ENCODE assay signal across 31 mouse cellular contexts in the genomic region with DNA sequence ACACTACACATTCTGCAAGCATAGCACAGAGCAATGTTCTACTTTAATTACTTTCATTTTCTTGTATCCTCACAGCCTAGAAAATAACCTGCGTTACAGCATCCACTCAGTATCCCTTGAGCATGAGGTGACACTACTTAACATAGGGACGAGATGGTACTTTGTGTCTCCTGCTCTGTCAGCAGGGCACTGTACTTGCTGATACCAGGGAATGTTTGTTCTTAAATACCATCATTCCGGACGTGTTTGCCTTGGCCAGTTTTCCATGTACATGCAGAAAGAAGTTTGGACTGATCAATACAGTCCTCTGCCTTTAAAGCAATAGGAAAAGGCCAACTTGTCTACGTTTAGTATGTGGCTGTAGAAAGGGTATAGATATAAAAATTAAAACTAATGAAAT. TPM values are rescaled to one million over a fixed set of nuclear protein-coding genes. Genes with fewer than 3 reads are reported as not detected.
DNase-seq lines count a peak whose midpoint lies in the region; ATAC-seq and TF ChIP-seq lines count a peak whose summit lies in the region.
"Had no signal": no experiment of that assay in that cellular context is flagged by ENCODE, and none has a peak within 500 bp of the region (broad histone marks: within the 10 kb centered on the region; RNA-seq: fewer than 3 reads in every experiment).

No protein-coding gene starts in this region.

- peak; percentile 47 for ATAC-seq in liver, embryonic 13.5 days (ENCODE audit: low read depth)
- ATAC-seq in liver, embryonic 15.5 days (ENCODE audit: insufficient read depth): peak; percentile 59
- ATAC-seq in liver, postnatal 0 days: peak; percentile 50
- ATAC-seq: activated CD4-positive, CD25-positive, alpha-beta regulatory T cell, adult 4 months; CD4-positive, CD25-positive, alpha-beta regulatory T cell, adult 4 months; forebrain, embryonic 14.5 days; Patski had no signal

- peak overlapping the region; percentile 100 for H3K27ac ChIP-seq in liver, adult 2 months (replicated peaks; ENCODE audit: insufficient read depth, low read depth, low read length)
- H3K27ac ChIP-seq in liver, embryonic 13.5 days: no peak overlapping the region
- H3K27ac ChIP-seq in liver, embryonic 15.5 days (replicated peaks): peak overlapping the region; percentile 59; the same call in 1 of the 2 replicates
- peak overlapping the region; percentile 84 for H3K27ac ChIP-seq in liver, postnatal 0 days (ENCODE audit: low read depth)
- H3K27ac ChIP-seq: embryonic facial prominence, embryonic 13.5 days; embryonic facial prominence, embryonic 15.5 days; forebrain, embryonic 10.5 days; forebrain, embryonic 12.5 days had no signal

- H3K27me3 ChIP-seq in liver, adult 2 months (ENCODE audit: control insufficient read depth, insufficient read depth, low read length): no peaks in the 10 kb centered on the region
- no peaks in the 10 kb centered on the region for H3K27me3 ChIP-seq in liver, embryonic 13.5 days
- no peaks in the 10 kb centered on the region for H3K27me3 ChIP-seq in liver, embryonic 15.5 days
- H3K27me3 ChIP-seq in liver, postnatal 0 days (ENCODE audit: insufficient read depth, low read length): no peaks in the 10 kb centered on the region
- H3K27me3 ChIP-seq: CH12.LX; embryonic facial prominence, embryonic 13.5 days; embryonic facial prominence, embryonic 15.5 days; forebrain, embryonic 12.5 days had no signal

- no peak for TF ChIP-seq POLR2A in liver, adult 2 months (IDR thresholded peaks at IDR 0.05; ENCODE audit: extremely low read depth, insufficient read depth, low read length)

- peaks cover 20% of the 10 kb centered on the region for H3K4me1 ChIP-seq in liver, adult 2 months (ENCODE audit: control insufficient read depth, insufficient read depth, low read length)
- H3K4me1 ChIP-seq in liver, embryonic 13.5 days (replicated peaks): no peaks in the 10 kb centered on the region
- no peaks in the 10 kb centered on the region for H3K4me1 ChIP-seq in liver, embryonic 15.5 days (replicated peaks)
- H3K4me1 ChIP-seq in liver, postnatal 0 days (ENCODE audit: insufficient read depth): peaks cover 12% of the 10 kb centered on the region; the same call in 1 of the 2 replicates
- H3K4me1 ChIP-seq: embryonic facial prominence, embryonic 13.5 days; embryonic facial prominence, embryonic 15.5 days; forebrain, embryonic 10.5 days; forebrain, embryonic 12.5 days had no signal

- H3K9ac ChIP-seq in liver, adult 2 months (ENCODE audit: low read depth, low read length): peak overlapping the region; percentile 61; the same call in 1 of the 2 replicates
- H3K9ac ChIP-seq in liver, embryonic 13.5 days: no peak overlapping the region
- no peak overlapping the region for H3K9ac ChIP-seq in liver, embryonic 15.5 days
- no peak overlapping the region for H3K9ac ChIP-seq in liver, postnatal 0 days (replicated peaks)
- H3K9ac ChIP-seq: embryonic facial prominence, embryonic 13.5 days; embryonic facial prominence, embryonic 15.5 days; forebrain, embryonic 12.5 days had no signal

- no peaks in the 10 kb centered on the region for H3K9me3 ChIP-seq in liver, embryonic 13.5 days (replicated peaks)
- no peaks in the 10 kb centered on the region for H3K9me3 ChIP-seq in liver, embryonic 15.5 days (replicated peaks)
- H3K9me3 ChIP-seq in liver, postnatal 0 days (ENCODE audit: low read length): no peaks in the 10 kb centered on the region
- H3K9me3 ChIP-seq: embryonic facial prominence, embryonic 13.5 days; embryonic facial prominence, embryonic 15.5 days; forebrain, embryonic 10.5 days; forebrain, embryonic 12.5 days; G1E had no signal

- H3K4me3 ChIP-seq in liver, adult 2 months (ENCODE audit: insufficient read depth, low read depth, low read length): peak overlapping the region; percentile 33; the same call in 1 of the 2 replicates
- no peak overlapping the region for H3K4me3 ChIP-seq in liver, embryonic 13.5 days (replicated peaks)
- H3K4me3 ChIP-seq in liver, embryonic 15.5 days (replicated peaks): no peak overlapping the region
- H3K4me3 ChIP-seq in liver, postnatal 0 days (ENCODE audit: low read depth, low read length): no peak overlapping the region
- H3K4me3 ChIP-seq: embryonic facial prominence, embryonic 13.5 days; embryonic facial prominence, embryonic 15.5 days; erythroblast, embryonic 14.5 days; forebrain, embryonic 10.5 days; forebrain, embryonic 12.5 days had no signal

- no peaks in the 10 kb centered on the region for H3K79me2 ChIP-seq in liver, adult 2 months (ENCODE audit: control insufficient read depth, insufficient read depth, low read length)

- peak overlapping the region; percentile 2; the same call in 1 of the 2 replicates for H3K4me2 ChIP-seq in liver, embryonic 13.5 days
- H3K4me2 ChIP-seq in liver, embryonic 15.5 days: no peak overlapping the region
- H3K4me2 ChIP-seq in liver, postnatal 0 days (ENCODE audit: low read depth, low read length): no peak overlapping the region
- H3K4me2 ChIP-seq: embryonic facial prominence, embryonic 13.5 days; embryonic facial prominence, embryonic 15.5 days; forebrain, embryonic 12.5 days had no signal

- 18% methylated on average over 5 of the region's 5 CpGs for WGBS in liver, adult 2 months
- WGBS in liver, embryonic 13.5 days (ENCODE audit: insufficient replicate concordance): 54% methylated on average over 5 of the region's 5 CpGs
- WGBS in liver, embryonic 15.5 days (ENCODE audit: insufficient replicate concordance): 62% methylated on average over 5 of the region's 5 CpGs
- 54% methylated on average over 5 of the region's 5 CpGs for WGBS in liver, postnatal 0 days (ENCODE audit: insufficient replicate concordance)

- DNase-seq in liver, adult 2 months (ENCODE audit: extremely low read depth, low read depth, low spot score): peak; percentile 99
- DNase-seq in liver: no peak
- no peak for DNase-seq in liver, embryonic 13.5 days
- no peak for DNase-seq in liver, postnatal 0 days
- no peak for DNase-seq in right cerebral cortex, postnatal 14 days
- no peak for DNase-seq in spleen, postnatal 36 days (ENCODE audit: low spot score in 2 of 2)
- DNase-seq: adrenal gland, adult 8-10 months; adrenal gland, postnatal 14 days; adrenal gland, postnatal 36 days; B cell, adult 2 months; cerebellum, adult 11 months; cerebellum, adult 18-20 months; cerebellum, adult 8-10 months; cerebellum, adult 9-11 months; cerebellum, postnatal 14 days; cerebellum, postnatal 36 days; embryo, embryonic 11 days had no signal

- TF ChIP-seq EP300 in liver, postnatal 0 days (IDR thresholded peaks at IDR 0.05; ENCODE audit: low read depth): no peak

- no peaks in the 10 kb centered on the region for H3K36me3 ChIP-seq in liver, adult 2 months (ENCODE audit: control insufficient read depth, insufficient read depth, low read length)
- H3K36me3 ChIP-seq in liver, embryonic 13.5 days: no peaks in the 10 kb centered on the region
- H3K36me3 ChIP-seq in liver, embryonic 15.5 days (replicated peaks): no peaks in the 10 kb centered on the region
- H3K36me3 ChIP-seq in liver, postnatal 0 days (replicated peaks; ENCODE audit: insufficient read depth, low read length): no peaks in the 10 kb centered on the region
- H3K36me3 ChIP-seq: embryonic facial prominence, embryonic 13.5 days; embryonic facial prominence, embryonic 15.5 days; forebrain, embryonic 10.5 days; forebrain, embryonic 12.5 days; G1E had no signal

- no peak for TF ChIP-seq CTCF in liver, adult 2 months (IDR thresholded peaks at IDR 0.05; ENCODE audit: low read depth, low read length)
- TF ChIP-seq CTCF in liver, postnatal 0 days (IDR thresholded peaks at IDR 0.05; ENCODE audit: low read depth): no peak

RNA-seq across cellular contexts. Expression of gene Alb, which starts 10.7 kb away (rescaled TPM):
- total RNA-seq in liver, adult 2 months (2014; rRNA removed): 64,755 and 74,209 TPM in 2 replicates
- polyA plus RNA-seq in liver, adult 2 months (2012; rRNA removed): 38,500 and 40,596 TPM in 2 replicates
- 1,711 and 2,009 TPM in 2 replicates for polyA plus RNA-seq in liver, embryonic 13.5 days (2015; fragmentation: Nextera tagmentation; extraction: Ambion mirVana)
- polyA plus RNA-seq in liver, embryonic 15.5 days (2015; fragmentation: Nextera tagmentation; extraction: Ambion mirVana): 4,949 and 6,319 TPM in 2 replicates
- polyA plus RNA-seq in liver, postnatal 0 days (2015; fragmentation: Nextera tagmentation; extraction: Ambion mirVana): 15,780 and 16,843 TPM in 2 replicates
- total RNA-seq: common myeloid progenitor, adult 5-6 weeks; G1E had no signal
- polyA plus RNA-seq: activated CD4-positive, CD25-positive, alpha-beta regulatory T cell, adult 4 months; CD4-positive, CD25-positive, alpha-beta regulatory T cell, adult 4 months; forebrain, embryonic 10.5 days; forebrain, embryonic 12.5 days; forebrain, embryonic 14.5 days; G1E; Patski had no signal

RNA-seq across cellular contexts. Expression of gene Afp, which starts 40.6 kb away (rescaled TPM):
- 1.3 and 1.9 TPM in 2 replicates for total RNA-seq in liver, adult 2 months (2014; rRNA removed)
- 0.10 and 0.23 TPM in 2 replicates for polyA plus RNA-seq in liver, adult 2 months (2012; rRNA removed)
- 6,379 and 7,757 TPM in 2 replicates for polyA plus RNA-seq in liver, embryonic 13.5 days (2015; fragmentation: Nextera tagmentation; extraction: Ambion mirVana)
- polyA plus RNA-seq in liver, embryonic 15.5 days (2015; fragmentation: Nextera tagmentation; extraction: Ambion mirVana): 11,398 and 12,524 TPM in 2 replicates
- 11,303 and 11,922 TPM in 2 replicates for polyA plus RNA-seq in liver, postnatal 0 days (2015; fragmentation: Nextera tagmentation; extraction: Ambion mirVana)
- total RNA-seq: adrenal gland, adult 18-20 months; adrenal gland, adult 8-10 months; adrenal gland, postnatal 36 days had no signal
- polyA plus RNA-seq: forebrain, embryonic 12.5 days; forebrain, embryonic 14.5 days; G1E; Patski had no signal

Comparison
In these comparisons a context has a peak if more than half of its experiments do, and no peak if none do; other contexts are left out.
1. RNA of gene Afp, which starts 40.6 kb away (polyA plus RNA-seq): 11,398 to 12,524 TPM in liver, embryonic 15.5 days, 11,303 to 11,922 TPM in liver, postnatal 0 days and 6,379 to 7,757 TPM in liver, embryonic 13.5 days; 0.10 to 0.23 TPM in liver, adult 2 months; every median in the first group is over 1,000 times any median in the second.
2. Peak in every context shown above with its lines, with median percentiles within 50 percentile points of each other: ATAC-seq.